Mouse (Mus musculus): ENCODE results near the gene Gucy1b1. TPM values are rescaled to one million over a fixed set of nuclear protein-coding genes. Genes with fewer than 3 reads are reported as not detected.

The Gucy1b1 gene
- total RNA-seq (2014; rRNA removed), result 6.7 and 7.3 TPM in 2 replicates
- polyA plus RNA-seq (2012; rRNA removed), result 1.9 and 3.0 TPM in 2 replicates

- Histone ChIP-seq H3K27me3 (ENCODE audit: control insufficient read depth, insufficient read depth, low read length) (peaks cover 10% of the 10 kb centered on the region; the same call in 1 of the 2 replicates), H3K36me3 (ENCODE audit: control insufficient read depth, insufficient read depth, low read length) (no peaks in the 10 kb centered on the region), H3K27ac (replicated peaks; ENCODE audit: insufficient read depth, low read depth, low read length) (peak within 1 kb of the TSS; percentile 43), H3K9ac (ENCODE audit: low read depth, low read length) (peak within 1 kb of the TSS; percentile 68), H3K4me3 (ENCODE audit: insufficient read depth, low read depth, low read length) (peak within 1 kb of the TSS; percentile 79), H3K79me2 (ENCODE audit: control insufficient read depth, insufficient read depth, low read length) (no peaks in the 10 kb centered on the region), H3K4me1 (ENCODE audit: control insufficient read depth, insufficient read depth, low read length) (no peaks in the 10 kb centered on the region; the same call in 1 of the 2 replicates)
- peak; percentile 37 for DNase-seq (ENCODE audit: extremely low read depth, low read depth, low spot score)
- 5% methylated on average over 25 of the region's 25 CpGs for WGBS
- no peak for TF ChIP-seq CTCF (IDR thresholded peaks at IDR 0.05; ENCODE audit: low read depth, low read length)
- peak; percentile 54; the same call in 1 of the 2 replicates for TF ChIP-seq POLR2A (IDR thresholded peaks at IDR 0.05; ENCODE audit: extremely low read depth, insufficient read depth, low read length)
Observed at GRCm38 (mm10) chr3:82074201-82074851, at the start of gene Gucy1b1. Gucy1b1 (minus strand) TSS chr3:82074689.

- H3K9ac ChIP-seq (ENCODE audit: low read depth, low read length), result no peak overlapping the region
Observed at GRCm38 (mm10) chr3:82118916-82119315, 44.4 kb upstream of the Gucy1b1 start.

GRCm38 (mm10) chr3:82112439-82112838 is 38.0 kb upstream of the Gucy1b1 start:
- no peaks in the 10 kb centered on the region; the same call in 1 of the 2 replicates for H3K4me1 ChIP-seq (ENCODE audit: control insufficient read depth, insufficient read depth, low read length)
- H3K79me2 ChIP-seq (ENCODE audit: control insufficient read depth, insufficient read depth, low read length), result no peaks in the 10 kb centered on the region
- no peaks in the 10 kb centered on the region for H3K27me3 ChIP-seq (ENCODE audit: control insufficient read depth, insufficient read depth, low read length)
- DNase-seq (ENCODE audit: extremely low read depth, low read depth, low spot score), result peak; percentile 40
- no peak overlapping the region for H3K9ac ChIP-seq (ENCODE audit: low read depth, low read length)
- no peaks in the 10 kb centered on the region for H3K36me3 ChIP-seq (ENCODE audit: control insufficient read depth, insufficient read depth, low read length)
- TF ChIP-seq POLR2A (IDR thresholded peaks at IDR 0.05; ENCODE audit: extremely low read depth, insufficient read depth, low read length), result no peak
- TF ChIP-seq CTCF (IDR thresholded peaks at IDR 0.05; ENCODE audit: low read depth, low read length), result no peak
- H3K27ac ChIP-seq (replicated peaks; ENCODE audit: insufficient read depth, low read depth, low read length), result peak overlapping the region; percentile 31; the same call in 1 of the 2 replicates
- WGBS, result 66% methylated on average over 2 of the region's 2 CpGs
- no peak overlapping the region for H3K4me3 ChIP-seq (ENCODE audit: insufficient read depth, low read depth, low read length)

More at GRCm38 (mm10) chr3:82118916-82119315, 44.4 kb upstream of the Gucy1b1 start:
- TF ChIP-seq CTCF (IDR thresholded peaks at IDR 0.05; ENCODE audit: low read depth, low read length), result no peak
- no peak for TF ChIP-seq POLR2A (IDR thresholded peaks at IDR 0.05; ENCODE audit: extremely low read depth, insufficient read depth, low read length)
- WGBS, result 91% methylated on average over 1 of the region's 1 CpGs
- H3K79me2 ChIP-seq (ENCODE audit: control insufficient read depth, insufficient read depth, low read length), result no peaks in the 10 kb centered on the region
- DNase-seq (ENCODE audit: extremely low read depth, low read depth, low spot score), result no peak
- no peak overlapping the region for H3K27ac ChIP-seq (replicated peaks; ENCODE audit: insufficient read depth, low read depth, low read length)
- H3K36me3 ChIP-seq (ENCODE audit: control insufficient read depth, insufficient read depth, low read length), result no peaks in the 10 kb centered on the region
- H3K4me3 ChIP-seq (ENCODE audit: insufficient read depth, low read depth, low read length), result no peak overlapping the region
- H3K27me3 ChIP-seq (ENCODE audit: control insufficient read depth, insufficient read depth, low read length), result no peaks in the 10 kb centered on the region
- no peaks in the 10 kb centered on the region for H3K4me1 ChIP-seq (ENCODE audit: control insufficient read depth, insufficient read depth, low read length)

GRCm38 (mm10) chr3:82111986-82112385 is 37.5 kb upstream of the Gucy1b1 start:
- H3K36me3 ChIP-seq (ENCODE audit: control insufficient read depth, insufficient read depth, low read length), result no peaks in the 10 kb centered on the region
- H3K4me3 ChIP-seq (ENCODE audit: insufficient read depth, low read depth, low read length), result no peak overlapping the region
- no peaks in the 10 kb centered on the region for H3K27me3 ChIP-seq (ENCODE audit: control insufficient read depth, insufficient read depth, low read length)
- DNase-seq (ENCODE audit: extremely low read depth, low read depth, low spot score), result peak; percentile 34
- H3K79me2 ChIP-seq (ENCODE audit: control insufficient read depth, insufficient read depth, low read length), result no peaks in the 10 kb centered on the region
- H3K9ac ChIP-seq (ENCODE audit: low read depth, low read length), result no peak overlapping the region
- no peaks in the 10 kb centered on the region; the same call in 1 of the 2 replicates for H3K4me1 ChIP-seq (ENCODE audit: control insufficient read depth, insufficient read depth, low read length)
- 27% methylated on average over 3 of the region's 3 CpGs for WGBS
- H3K27ac ChIP-seq (replicated peaks; ENCODE audit: insufficient read depth, low read depth, low read length), result peak overlapping the region; percentile 31; the same call in 1 of the 2 replicates
- TF ChIP-seq POLR2A (IDR thresholded peaks at IDR 0.05; ENCODE audit: extremely low read depth, insufficient read depth, low read length), result no peak
- no peak for TF ChIP-seq CTCF (IDR thresholded peaks at IDR 0.05; ENCODE audit: low read depth, low read length)

GRCm38 (mm10) chr3:82108951-82109350 is 34.5 kb upstream of the Gucy1b1 start:
- peak; percentile 11 for DNase-seq (ENCODE audit: extremely low read depth, low read depth, low spot score)
- no peaks in the 10 kb centered on the region for H3K36me3 ChIP-seq (ENCODE audit: control insufficient read depth, insufficient read depth, low read length)
- H3K27me3 ChIP-seq (ENCODE audit: control insufficient read depth, insufficient read depth, low read length), result no peaks in the 10 kb centered on the region
- H3K4me3 ChIP-seq (ENCODE audit: insufficient read depth, low read depth, low read length), result no peak overlapping the region
- no peak overlapping the region for H3K27ac ChIP-seq (replicated peaks; ENCODE audit: insufficient read depth, low read depth, low read length)
- WGBS, result 87% methylated on average over 15 of the region's 15 CpGs
- TF ChIP-seq CTCF (IDR thresholded peaks at IDR 0.05; ENCODE audit: low read depth, low read length), result no peak
- TF ChIP-seq POLR2A (IDR thresholded peaks at IDR 0.05; ENCODE audit: extremely low read depth, insufficient read depth, low read length), result no peak
- H3K4me1 ChIP-seq (ENCODE audit: control insufficient read depth, insufficient read depth, low read length), result no peaks in the 10 kb centered on the region; the same call in 1 of the 2 replicates
- H3K79me2 ChIP-seq (ENCODE audit: control insufficient read depth, insufficient read depth, low read length), result no peaks in the 10 kb centered on the region
- no peak overlapping the region for H3K9ac ChIP-seq (ENCODE audit: low read depth, low read length)

GRCm38 (mm10) chr3:82104229-82104628 is 29.7 kb upstream of the Gucy1b1 start:
- H3K4me3 ChIP-seq (ENCODE audit: insufficient read depth, low read depth, low read length), result no peak overlapping the region
- no peaks in the 10 kb centered on the region for H3K36me3 ChIP-seq (ENCODE audit: control insufficient read depth, insufficient read depth, low read length)
- H3K4me1 ChIP-seq (ENCODE audit: control insufficient read depth, insufficient read depth, low read length), result no peaks in the 10 kb centered on the region; the same call in 1 of the 2 replicates
- H3K27me3 ChIP-seq (ENCODE audit: control insufficient read depth, insufficient read depth, low read length), result no peaks in the 10 kb centered on the region
- H3K9ac ChIP-seq (ENCODE audit: low read depth, low read length), result no peak overlapping the region
- DNase-seq (ENCODE audit: extremely low read depth, low read depth, low spot score), result peak; percentile 14
- 70% methylated on average over 6 of the region's 6 CpGs for WGBS
- no peak overlapping the region for H3K27ac ChIP-seq (replicated peaks; ENCODE audit: insufficient read depth, low read depth, low read length)
- no peaks in the 10 kb centered on the region for H3K79me2 ChIP-seq (ENCODE audit: control insufficient read depth, insufficient read depth, low read length)
- TF ChIP-seq CTCF (IDR thresholded peaks at IDR 0.05; ENCODE audit: low read depth, low read length) (no peak), POLR2A (IDR thresholded peaks at IDR 0.05; ENCODE audit: extremely low read depth, insufficient read depth, low read length) (no peak)
